Mouse (Mus musculus): Measurements from ENCODE around the gene Exoc6. TPM values are rescaled to one million over a fixed set of nuclear protein-coding genes. Genes with fewer than 3 reads are reported as not detected.
A peak's percentile ranks its signal among the peaks of the same experiment; 100 is the strongest.

Gene Exoc6
- total RNA-seq (2012; rRNA removed), result 30.2 and 30.9 TPM in 2 replicates
- 10 to 100 TPM in 1 of 2 experiments, not detected in 1; 41.2 TPM for polyA plus RNA-seq (2012; ENCODE audit: insufficient read depth in 1 of 2, insufficient read length in 2 of 2, low read depth in 1 of 2, low replicate concordance in 2 of 2, missing spikeins in 1 of 2)

- H3K9me3 ChIP-seq (replicated peaks; ENCODE audit: insufficient read depth, low read length), result no peaks in the 10 kb centered on the region
- peak within 1 kb of the TSS; percentile 79 for H3K27ac ChIP-seq (ENCODE audit: control insufficient read depth, low read depth, low read length)
- peak; percentile 86 for DNase-seq (ENCODE audit: low read depth, low spot score)
- H3K27me3 ChIP-seq (ENCODE audit: control insufficient read depth in 1 of 2, insufficient read depth in 2 of 2, low read length in 2 of 2), result no peaks in the 10 kb centered on the region
- H3K4me3 ChIP-seq (ENCODE audit: control insufficient read depth in 1 of 2, insufficient read depth in 1 of 2, low read depth in 2 of 2, low read length in 2 of 2), result peak within 1 kb of the TSS; percentile 81 to 93
- peaks cover 0 to 32% of the 10 kb centered on the region in 2 experiments; a peak in 2 of 4 replicates for H3K36me3 ChIP-seq (ENCODE audit: control insufficient read depth in 1 of 2, insufficient read depth in 2 of 2, low read length in 2 of 2)
- peak within 1 kb of the TSS; percentile 92 for H3K9ac ChIP-seq (ENCODE audit: control insufficient read depth, low read depth, low read length, poor library complexity, severe bottlenecking)
- peaks cover 23 to 37% of the 10 kb centered on the region in 2 experiments for H3K4me1 ChIP-seq (ENCODE audit: control insufficient read depth in 1 of 2, insufficient read depth in 2 of 2, low read length in 2 of 2)
- peaks cover 28% of the 10 kb centered on the region for H3K79me2 ChIP-seq (ENCODE audit: control insufficient read depth, insufficient read depth, low read length, poor library complexity)
- TF ChIP-seq ZKSCAN1 (IDR thresholded peaks at IDR 0.05; ENCODE audit: low read depth, low read length) (no peak), GATA1 (IDR thresholded peaks at IDR 0.05; ENCODE audit: low read depth, low read length) (no peak), CTCF (IDR thresholded peaks at IDR 0.05 in 2 of 3, conservative IDR thresholded peaks at IDR 0.05 in 1 of 3; ENCODE audit: control insufficient read depth in 1 of 3, insufficient read depth in 1 of 3, low read depth in 2 of 3, low read length in 3 of 3, poor library complexity in 1 of 3, severe bottlenecking in 1 of 3) (peak in 2 of 3 experiments; percentile 40 to 54; a peak in 4 of 6 replicates), ZMIZ1 (IDR thresholded peaks at IDR 0.05; ENCODE audit: low read depth, low read length) (0 out of 2 replicates have a peak, but pooled peaks have one; percentile 35), MXI1 (IDR thresholded peaks at IDR 0.05; ENCODE audit: low read depth, low read length) (peak; percentile 77; the same call in 1 of the 2 replicates), ZNF384 (IDR thresholded peaks at IDR 0.05; ENCODE audit: low read depth, low read length) (no peak), CHD1 (IDR thresholded peaks at IDR 0.05; ENCODE audit: low read depth, low read length) (peak; percentile 58; the same call in 1 of the 2 replicates), RAD21 (IDR thresholded peaks at IDR 0.05; ENCODE audit: low read depth, low read length) (no peak), ETS1 (IDR thresholded peaks at IDR 0.05; ENCODE audit: low read depth, low read length) (no peak), MYB (IDR thresholded peaks at IDR 0.05; ENCODE audit: low read depth, low read length) (no peak), NELFE (IDR thresholded peaks at IDR 0.05; ENCODE audit: low read depth, low read length) (peak; percentile 82), MAX (IDR thresholded peaks at IDR 0.05; ENCODE audit: low read length) (no peak), USF2 (IDR thresholded peaks at IDR 0.05; ENCODE audit: borderline replicate concordance in 1 of 2, insufficient read depth in 1 of 2, low read depth in 1 of 2, low read length in 2 of 2) (no peak), TCF12 (IDR thresholded peaks at IDR 0.05; ENCODE audit: low read depth, low read length) (peak; percentile 22; the same call in 1 of the 2 replicates), MAFK (IDR thresholded peaks at IDR 0.05; ENCODE audit: borderline replicate concordance, low read depth, low read length) (no peak), MEF2A (IDR thresholded peaks at IDR 0.05; ENCODE audit: extremely low read depth, insufficient replicate concordance, low read depth, low read length, poor library complexity, severe bottlenecking) (no peak), ZC3H11A (IDR thresholded peaks at IDR 0.05; ENCODE audit: low read depth, low read length) (no peak), USF1 (IDR thresholded peaks at IDR 0.05; ENCODE audit: low read depth, low read length) (no peak), POLR2AphosphoS5 (IDR thresholded peaks at IDR 0.05; ENCODE audit: borderline replicate concordance, low read depth, low read length) (no peak), GABPA (IDR thresholded peaks at IDR 0.05; ENCODE audit: low read depth, low read length) (no peak), UBTF (IDR thresholded peaks at IDR 0.05; ENCODE audit: borderline replicate concordance, insufficient read depth, low read depth, low read length) (no peak), NRF1 (IDR thresholded peaks at IDR 0.05; ENCODE audit: insufficient read depth, low read depth, low read length, poor library complexity, severe bottlenecking) (peak; percentile 66), SMC3 (IDR thresholded peaks at IDR 0.05; ENCODE audit: low read depth, low read length) (0 out of 2 replicates have a peak, but pooled peaks have one; percentile 2), TBP (IDR thresholded peaks at IDR 0.05; ENCODE audit: low read depth, low read length) (0 out of 2 replicates have a peak, but pooled peaks have one; percentile 34), KAT2A (conservative IDR thresholded peaks at IDR 0.05; ENCODE audit: low read depth, low read length) (no peak), POLR2A (IDR thresholded peaks at IDR 0.05; ENCODE audit: control insufficient read depth in 1 of 2, insufficient read depth in 1 of 2, low read depth in 1 of 2, low read length in 2 of 2, poor library complexity in 1 of 2) (peak; percentile 82 to 85), MAZ (IDR thresholded peaks at IDR 0.05; ENCODE audit: low read depth, low read length) (no peak), SIN3A (IDR thresholded peaks at IDR 0.05; ENCODE audit: low read length) (peak; percentile 20), JUND (IDR thresholded peaks at IDR 0.05; ENCODE audit: low read depth, low read length) (no peak), RCOR1 (IDR thresholded peaks at IDR 0.05; ENCODE audit: low read depth, low read length) (no peak), CHD2 (IDR thresholded peaks at IDR 0.05; ENCODE audit: low read length) (no peak), MYC (IDR thresholded peaks at IDR 0.05; ENCODE audit: low read depth, low read length) (no peak), HCFC1 (IDR thresholded peaks at IDR 0.05; ENCODE audit: low read depth, low read length) (no peak; the same call in 1 of the 2 replicates), E2F4 (IDR thresholded peaks at IDR 0.05; ENCODE audit: borderline replicate concordance, low read depth, low read length) (no peak)
Measured at GRCm38 (mm10) chr19:37550101-37551039, at the start of gene Exoc6. Gene Exoc6, plus strand, starts transcription at chr19:37550418.
